Mouse (Mus musculus) testis, adult 2 months (tissue): ENCODE measurements around the gene Spint4. TPM values are rescaled to one million over a fixed set of nuclear protein-coding genes. Genes with fewer than 3 reads are reported as not detected.

ENCODE experiments used
- H3K27ac ChIP-seq: fragments of 200-500 bp; 2 replicates; pipeline ENCODE4 v1.5.1; 2012; ENCODE audit warnings: low read depth, low read length; ENCODE audit not compliant: control insufficient read depth, insufficient read depth
- H3K27me3 ChIP-seq: fragments of 200-500 bp; 2 replicates; pipeline ENCODE4 v1.6.1; 2012; ENCODE audit warnings: mild to moderate bottlenecking, low read length, moderate library complexity; ENCODE audit not compliant: control insufficient read depth, insufficient read depth
- H3K36me3 ChIP-seq: fragments of 200-500 bp; 2 replicates; pipeline ENCODE4 v1.6.1; 2012; ENCODE audit warnings: mild to moderate bottlenecking, low read length; ENCODE audit not compliant: control insufficient read depth, insufficient read depth
- H3K4me1 ChIP-seq: fragments of 200-500 bp; 2 replicates; pipeline ENCODE4 v1.6.1; 2012; ENCODE audit warnings: low read length; ENCODE audit not compliant: control insufficient read depth, insufficient read depth
- H3K4me3 ChIP-seq: fragments of 200-500 bp; 2 replicates; pipeline ENCODE4 v1.5.1; 2012; ENCODE audit warnings: low read depth, mild to moderate bottlenecking, low read length, moderate library complexity, mixed read lengths; ENCODE audit not compliant: control insufficient read depth
- CTCF ChIP-seq: fragments of 200-500 bp; IDR thresholded peaks from 2 replicates; pipeline ENCODE4 v1.5.1; 2012; ENCODE audit warnings: low read depth, mild to moderate bottlenecking, inconsistent platforms, low read length, moderate library complexity; ENCODE audit not compliant: control insufficient read depth, insufficient read depth, insufficient replicate concordance
- POLR2A ChIP-seq: fragments of 200-500 bp; IDR thresholded peaks from 2 replicates; pipeline ENCODE4 v1.6.1; 2012; ENCODE audit warnings: low read depth, mild to moderate bottlenecking, inconsistent platforms, low read length, moderate library complexity; ENCODE audit not compliant: control insufficient read depth
- polyA plus RNA-seq: library from polyadenylated mRNA; depleted of rRNA; stranded (reverse); fragments of >200 nt; gene quantifications from 2 replicates; pipeline ENCODE4 v1.2.3, GENCODE M21; 2012; rRNA removed

Spint4 gene
- polyA plus RNA-seq, 1 experiment, result not detected

GRCm38 (mm10) chr2:164745843-164746479 is 47.7 kb downstream of the Spint4 start, which contains the start of the genes Wfdc3 and Dnttip1:
Gene Wfdc3, minus strand, starts transcription at chr2:164745931.
Gene Dnttip1, plus strand, starts transcription at chr2:164745983.
- peaks cover 8% of the 10 kb centered on the region for H3K4me1 ChIP-seq
- no peak for TF ChIP-seq CTCF
- peak; percentile 98 for TF ChIP-seq POLR2A
- H3K4me3 ChIP-seq, result peak within 1 kb of the TSS; percentile 97
- peak within 1 kb of the TSS; percentile 99 for H3K27ac ChIP-seq
- no peaks in the 10 kb centered on the region for H3K27me3 ChIP-seq
- peaks cover 4% of the 10 kb centered on the region for H3K36me3 ChIP-seq

- Histone ChIP-seq H3K27ac (peak overlapping the region; percentile 89), H3K4me3 (peak overlapping the region; percentile 97), H3K36me3 (peaks cover 4% of the 10 kb centered on the region), H3K27me3 (no peaks in the 10 kb centered on the region), H3K4me1 (peaks cover 8% of the 10 kb centered on the region)
- TF ChIP-seq POLR2A (no peak), CTCF (no peak)
These were observed 48.4 kb downstream of the Spint4 start for GRCm38 (mm10) chr2:164746693-164747092.

GRCm38 (mm10) chr2:164748191-164748590 is 49.9 kb downstream of the Spint4 start:
- H3K4me3 ChIP-seq, result no peak overlapping the region
- no peaks in the 10 kb centered on the region for H3K27me3 ChIP-seq
- peaks cover 8% of the 10 kb centered on the region for H3K4me1 ChIP-seq
- no peak overlapping the region for H3K27ac ChIP-seq
- peaks cover 4% of the 10 kb centered on the region for H3K36me3 ChIP-seq
- no peak for TF ChIP-seq CTCF
- no peak for TF ChIP-seq POLR2A

GRCm38 (mm10) chr2:164748991-164749390 is 50.7 kb downstream of the Spint4 start:
- Histone ChIP-seq H3K27me3 (no peaks in the 10 kb centered on the region), H3K4me3 (no peak overlapping the region), H3K4me1 (peaks cover 8% of the 10 kb centered on the region), H3K36me3 (peaks cover 4% of the 10 kb centered on the region), H3K27ac (no peak overlapping the region)
- TF ChIP-seq POLR2A (no peak), CTCF (no peak)

Other genes starting within 250 kb of the Spint4 start
- 26.1 and 26.4 TPM in 2 replicates for gene Sys1, start 241.5 kb upstream of the Spint4 start, polyA plus RNA-seq
- gene Gm20458, start 237.5 kb upstream of the Spint4 start, polyA plus RNA-seq, result 5.0 and 5.6 TPM in 2 replicates
- 97.8 and 104 TPM in 2 replicates for gene Trp53tg5, start 224.8 kb upstream of the Spint4 start, polyA plus RNA-seq
- gene Dbndd2, start 212.4 kb upstream of the Spint4 start, polyA plus RNA-seq, result 16.5 and 17.0 TPM in 2 replicates
- gene Pigt, start 201.0 kb upstream of the Spint4 start, polyA plus RNA-seq, result 77.6 and 85.6 TPM in 2 replicates
- 0.51 and 0.72 TPM in 2 replicates for gene Wfdc2, start 136.1 kb upstream of the Spint4 start, polyA plus RNA-seq
- gene Spint3, start 125.0 kb upstream of the Spint4 start, polyA plus RNA-seq, result 37.5 TPM in 1 of 2 replicates, not detected in the other
- 23.9 and 25.0 TPM in 2 replicates for gene Wfdc6a, start 113.1 kb upstream of the Spint4 start, polyA plus RNA-seq
- 52.4 and 70.8 TPM in 2 replicates for gene Eppin, start 104.9 kb upstream of the Spint4 start, polyA plus RNA-seq
- gene Wfdc6b, start 85.0 kb upstream of the Spint4 start, polyA plus RNA-seq, result 2.4 and 17.5 TPM in 2 replicates
- gene Wfdc8, start 84.9 kb upstream of the Spint4 start, polyA plus RNA-seq, result 3.8 and 15.4 TPM in 2 replicates
- gene Wfdc16, start 59.7 kb upstream of the Spint4 start, polyA plus RNA-seq, result 0.12 and 33.5 TPM in 2 replicates
- 163 and 447 TPM in 2 replicates for gene Wfdc10, start 42.5 kb upstream of the Spint4 start, polyA plus RNA-seq
- gene Wfdc9, start 41.9 kb upstream of the Spint4 start, polyA plus RNA-seq, result 0.48 and 29.2 TPM in 2 replicates
- gene Wfdc11, start 24.4 kb upstream of the Spint4 start, polyA plus RNA-seq, result 0.20 TPM in 1 of 2 replicates, not detected in the other
- 0.32 and 36.5 TPM in 2 replicates for gene Wfdc13, start 13.4 kb upstream of the Spint4 start, polyA plus RNA-seq
- gene Spint5, start 16.8 kb downstream of the Spint4 start, polyA plus RNA-seq, result 0.69 and 0.93 TPM in 2 replicates
- gene Wfdc3, start 47.4 kb downstream of the Spint4 start, polyA plus RNA-seq, result 118 and 120 TPM in 2 replicates
- 32.4 and 43.1 TPM in 2 replicates for gene Dnttip1, start 47.5 kb downstream of the Spint4 start, polyA plus RNA-seq
- 57.7 and 60.0 TPM in 2 replicates for gene Ube2c, start 71.4 kb downstream of the Spint4 start, polyA plus RNA-seq
- gene Tnnc2, start 81.5 kb downstream of the Spint4 start, polyA plus RNA-seq, result 0.89 and 5.6 TPM in 2 replicates
- gene Snx21, start 87.3 kb downstream of the Spint4 start, polyA plus RNA-seq, result 9.7 and 11.9 TPM in 2 replicates
- gene Acot8, start 106.4 kb downstream of the Spint4 start, polyA plus RNA-seq, result 45.6 and 47.9 TPM in 2 replicates
- 18.0 and 19.5 TPM in 2 replicates for gene Zswim3, start 106.6 kb downstream of the Spint4 start, polyA plus RNA-seq
- 25.3 and 26.0 TPM in 2 replicates for gene Zswim1, start 124.2 kb downstream of the Spint4 start, polyA plus RNA-seq
- gene Spata25, start 130.0 kb downstream of the Spint4 start, polyA plus RNA-seq, result 154 and 173 TPM in 2 replicates
- 22.7 and 25.9 TPM in 2 replicates for gene Ctsa, start 134.4 kb downstream of the Spint4 start, polyA plus RNA-seq
- 1.2 and 1.3 TPM in 2 replicates for gene Neurl2, start 135.0 kb downstream of the Spint4 start, polyA plus RNA-seq
- 18.0 and 23.7 TPM in 2 replicates for gene Pltp, start 159.2 kb downstream of the Spint4 start, polyA plus RNA-seq
- gene Pcif1, start 180.8 kb downstream of the Spint4 start, polyA plus RNA-seq, result 17.0 and 19.3 TPM in 2 replicates
- gene Zfp335, start 213.3 kb downstream of the Spint4 start, polyA plus RNA-seq, result 9.8 and 10.6 TPM in 2 replicates
- gene Mmp9, start 242.3 kb downstream of the Spint4 start, polyA plus RNA-seq, result 0.37 and 0.61 TPM in 2 replicates